Mouse (Mus musculus) E14TG2a.4 (cell line): Measurements from ENCODE around the gene Klhl33.
"Not testable (repeated sequence)": the region's sequence is repeated elsewhere in the genome, so short reads cannot be mapped to it uniquely, and the experiment has no call there.

Experiments
- CTCF ChIP-seq: conservative IDR thresholded peaks from 2 replicates; pipeline ENCODE4 v1.5.1; 2014; ENCODE audit warnings: low read length
- NANOG ChIP-seq: IDR thresholded peaks from 2 replicates; pipeline ENCODE4 v1.6.1; 2014; ENCODE audit warnings: borderline replicate concordance, low read length, mixed read lengths
- POU5F1 ChIP-seq: IDR thresholded peaks from 2 replicates; pipeline ENCODE4 v1.6.1; 2014; ENCODE audit warnings: low read length, borderline replicate concordance

- TF ChIP-seq CTCF, NANOG, POU5F1: not testable (repeated sequence)
Observed at GRCm38 (mm10) chr14:50865005-50865404, 32.3 kb downstream of the Klhl33 start.
